Mouse (Mus musculus) mesoderm, embryonic 11.5 days (tissue): Measurements from ENCODE around the gene Tmem123.
A peak's percentile ranks its signal among the peaks of the same experiment; 100 is the strongest.

ENCODE experiments used
- DNase-seq: peaks from one replicate; pipeline ENCODE4 v3.0.0-alpha.2; 2012; ENCODE audit warnings: low read depth, low spot score

Tmem123 gene

GRCm38 (mm10) chr9:7775011-7775410 is 11.2 kb downstream of the Tmem123 start:
- DNase-seq, result no peak

- DNase-seq, result no peak
Measured at GRCm38 (mm10) chr9:7775986-7776385, 12.1 kb downstream of the Tmem123 start.

- no peak for DNase-seq
Measured at GRCm38 (mm10) chr9:7776940-7777339, 13.1 kb downstream of the Tmem123 start.

GRCm38 (mm10) chr9:7777652-7778051 is 13.8 kb downstream of the Tmem123 start:
- no peak for DNase-seq

- DNase-seq, result no peak
Measured at GRCm38 (mm10) chr9:7778771-7779170, 14.9 kb downstream of the Tmem123 start.

- no peak for DNase-seq
Measured at GRCm38 (mm10) chr9:7779786-7780185, 15.9 kb downstream of the Tmem123 start.

- no peak for DNase-seq
Measured at GRCm38 (mm10) chr9:7780250-7781150, 16.7 kb downstream of the Tmem123 start.

- DNase-seq, result no peak
Measured at GRCm38 (mm10) chr9:7783823-7784614, 20.2 kb downstream of the Tmem123 start.

- peak; percentile 39 for DNase-seq
Measured at GRCm38 (mm10) chr9:7784615-7785012, 20.8 kb downstream of the Tmem123 start.

GRCm38 (mm10) chr9:7785396-7785795 is 21.6 kb downstream of the Tmem123 start:
- DNase-seq, result no peak

GRCm38 (mm10) chr9:7786086-7786485 is 22.2 kb downstream of the Tmem123 start:
- no peak for DNase-seq

- no peak for DNase-seq
Measured at GRCm38 (mm10) chr9:7788411-7788810, 24.6 kb downstream of the Tmem123 start.

GRCm38 (mm10) chr9:7789764-7790575 is 26.1 kb downstream of the Tmem123 start:
- DNase-seq, result no peak

GRCm38 (mm10) chr9:7790580-7791084 is 26.8 kb downstream of the Tmem123 start:
- DNase-seq, result no peak

- no peak for DNase-seq
Measured at GRCm38 (mm10) chr9:7793561-7793960, 29.7 kb downstream of the Tmem123 start.

GRCm38 (mm10) chr9:7795581-7795980 is 31.7 kb downstream of the Tmem123 start:
- no peak for DNase-seq

- DNase-seq, result no peak
Measured at GRCm38 (mm10) chr9:7796129-7796864, 32.5 kb downstream of the Tmem123 start.

- no peak for DNase-seq
Measured at GRCm38 (mm10) chr9:7797542-7797941, 33.7 kb downstream of the Tmem123 start.

GRCm38 (mm10) chr9:7798555-7798954 is 34.7 kb downstream of the Tmem123 start:
- DNase-seq, result no peak

- no peak for DNase-seq
Measured at GRCm38 (mm10) chr9:7805101-7805506, 41.3 kb downstream of the Tmem123 start.

GRCm38 (mm10) chr9:7822758-7823157 is 58.9 kb downstream of the Tmem123 start:
- no peak for DNase-seq
